8 mouse cellular contexts compared by ENCODE assay signal in the genomic region with DNA sequence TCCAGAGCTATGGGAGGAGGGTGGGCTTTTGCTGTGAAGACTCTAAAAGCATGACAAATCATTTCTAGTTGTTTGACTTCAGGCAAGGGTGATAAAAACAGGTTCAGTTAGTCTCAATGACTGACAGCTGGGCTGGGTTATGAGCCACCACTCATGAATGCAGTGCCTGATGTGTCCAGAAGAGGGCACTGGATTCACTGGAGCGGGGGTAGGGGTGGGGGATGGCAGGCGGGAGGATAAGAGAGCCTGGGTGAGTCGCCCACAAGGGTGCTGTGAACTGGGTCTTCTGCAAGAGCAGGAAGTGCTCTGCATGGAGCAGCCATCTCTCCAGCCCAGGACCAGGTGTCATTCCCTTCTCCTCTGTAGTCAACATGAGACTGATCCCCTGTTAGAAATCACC. TPM values are rescaled to one million over a fixed set of nuclear protein-coding genes. Genes with fewer than 3 reads are reported as not detected.
A peak's percentile ranks its signal among the peaks of the same experiment; 100 is the strongest.
DNase-seq lines count a peak whose midpoint lies in the region; ATAC-seq and TF ChIP-seq lines count a peak whose summit lies in the region.

No protein-coding gene starts in this region.

- 0 out of 2 replicates have a peak, but pooled peaks have one; percentile 30 for ATAC-seq in forebrain, embryonic 11.5 days (replicated peaks; ENCODE audit: low FRiP score)
- ATAC-seq in erythroblast, adult 5-6 weeks (replicated peaks; ENCODE audit: low FRiP score, poor library complexity, severe bottlenecking) = peak; percentile 51; the same call in 1 of the 2 replicates
- ATAC-seq in liver, embryonic 13.5 days (ENCODE audit: low read depth) = peak; percentile 75
- peak; percentile 60 for ATAC-seq in stomach, embryonic 15.5 days (ENCODE audit: insufficient read depth, low FRiP score, low read depth)

- TF ChIP-seq CTCF in testis, adult 2 months (IDR thresholded peaks at IDR 0.05; ENCODE audit: control insufficient read depth, insufficient read depth, insufficient replicate concordance, low read depth, low read length) = peak; percentile 57; the same call in 1 of the 2 replicates

- WGBS in forebrain, embryonic 11.5 days = 17% methylated on average over 3 of the region's 3 CpGs
- WGBS in forebrain, embryonic 10.5 days = 15% methylated on average over 3 of the region's 3 CpGs
- 6% methylated on average over 3 of the region's 3 CpGs for WGBS in liver, embryonic 13.5 days (ENCODE audit: insufficient replicate concordance)
- 15% methylated on average over 3 of the region's 3 CpGs for WGBS in stomach, embryonic 15.5 days

- no peak overlapping the region for H3K4me2 ChIP-seq in forebrain, embryonic 11.5 days (ENCODE audit: low read depth, low read length, severe bottlenecking)
- no peak overlapping the region for H3K4me2 ChIP-seq in liver, embryonic 13.5 days
- H3K4me2 ChIP-seq in stomach, embryonic 15.5 days = no peak overlapping the region

- no peak for TF ChIP-seq POLR2A in testis, adult 2 months (IDR thresholded peaks at IDR 0.05; ENCODE audit: control insufficient read depth, low read depth, low read length)

- H3K27ac ChIP-seq in forebrain, embryonic 11.5 days (ENCODE audit: low read depth, low read length) = no peak overlapping the region
- no peak overlapping the region for H3K27ac ChIP-seq in forebrain, embryonic 10.5 days
- no peak overlapping the region for H3K27ac ChIP-seq in testis, adult 2 months (ENCODE audit: control insufficient read depth, insufficient read depth, low read depth, low read length)
- H3K27ac ChIP-seq in liver, embryonic 13.5 days = no peak overlapping the region
- no peak overlapping the region for H3K27ac ChIP-seq in stomach, embryonic 15.5 days

- H3K9me3 ChIP-seq in forebrain, embryonic 11.5 days (ENCODE audit: control insufficient read depth, low read length) = no peaks in the 10 kb centered on the region
- no peaks in the 10 kb centered on the region for H3K9me3 ChIP-seq in forebrain, embryonic 10.5 days
- H3K9me3 ChIP-seq in liver, embryonic 13.5 days (replicated peaks) = no peaks in the 10 kb centered on the region
- no peaks in the 10 kb centered on the region for H3K9me3 ChIP-seq in stomach, embryonic 15.5 days

- peak; percentile 65 for DNase-seq in forebrain, embryonic 11.5 days (ENCODE audit: low spot score)
- no peak for DNase-seq in forebrain, embryonic 10.5 days (ENCODE audit: extremely low spot score, low spot score)
- DNase-seq in testis, postnatal 14 days (ENCODE audit: low spot score) = no peak
- DNase-seq in liver, embryonic 13.5 days = peak; percentile 14
- no peak for DNase-seq in frontal cortex, postnatal 14 days (ENCODE audit: low spot score in 2 of 2)

- H3K4me3 ChIP-seq in forebrain, embryonic 11.5 days (ENCODE audit: low read depth, low read length) = no peak overlapping the region
- no peak overlapping the region for H3K4me3 ChIP-seq in forebrain, embryonic 10.5 days
- no peak overlapping the region for H3K4me3 ChIP-seq in testis, adult 2 months (ENCODE audit: control insufficient read depth, low read depth, low read length)
- H3K4me3 ChIP-seq in liver, embryonic 13.5 days (replicated peaks) = no peak overlapping the region
- no peak overlapping the region for H3K4me3 ChIP-seq in stomach, embryonic 15.5 days (replicated peaks)

- no peak overlapping the region for H3K9ac ChIP-seq in forebrain, embryonic 11.5 days (ENCODE audit: low read length)
- no peak overlapping the region for H3K9ac ChIP-seq in liver, embryonic 13.5 days
- no peak overlapping the region for H3K9ac ChIP-seq in stomach, embryonic 15.5 days

- H3K4me1 ChIP-seq in forebrain, embryonic 11.5 days (replicated peaks; ENCODE audit: control insufficient read depth, insufficient read depth, low read length) = no peaks in the 10 kb centered on the region
- peaks cover 4% of the 10 kb centered on the region; the same call in 1 of the 2 replicates for H3K4me1 ChIP-seq in forebrain, embryonic 10.5 days
- H3K4me1 ChIP-seq in testis, adult 2 months (ENCODE audit: control insufficient read depth, insufficient read depth, low read length) = peaks cover 4% of the 10 kb centered on the region
- peaks cover 22% of the 10 kb centered on the region for H3K4me1 ChIP-seq in liver, embryonic 13.5 days (replicated peaks)
- H3K4me1 ChIP-seq in stomach, embryonic 15.5 days = 0 out of 2 replicates have a peak, but pooled peaks cover 5% of the 10 kb centered on the region

- no peaks in the 10 kb centered on the region for H3K27me3 ChIP-seq in forebrain, embryonic 11.5 days (ENCODE audit: control insufficient read depth, insufficient read depth, low read length)
- no peaks in the 10 kb centered on the region for H3K27me3 ChIP-seq in forebrain, embryonic 10.5 days (ENCODE audit: poor library complexity, severe bottlenecking)
- no peaks in the 10 kb centered on the region for H3K27me3 ChIP-seq in testis, adult 2 months (ENCODE audit: control insufficient read depth, insufficient read depth, low read length)
- H3K27me3 ChIP-seq in liver, embryonic 13.5 days = no peaks in the 10 kb centered on the region
- H3K27me3 ChIP-seq in stomach, embryonic 15.5 days (replicated peaks) = no peaks in the 10 kb centered on the region

- no peaks in the 10 kb centered on the region for H3K36me3 ChIP-seq in forebrain, embryonic 11.5 days (ENCODE audit: control insufficient read depth, insufficient read depth, low read length)
- no peaks in the 10 kb centered on the region for H3K36me3 ChIP-seq in forebrain, embryonic 10.5 days (replicated peaks)
- H3K36me3 ChIP-seq in testis, adult 2 months (ENCODE audit: control insufficient read depth, insufficient read depth, low read length) = no peaks in the 10 kb centered on the region
- 0 out of 2 replicates have a peak, but pooled peaks cover 4% of the 10 kb centered on the region for H3K36me3 ChIP-seq in liver, embryonic 13.5 days
- no peaks in the 10 kb centered on the region for H3K36me3 ChIP-seq in stomach, embryonic 15.5 days

RNA-seq across cellular contexts. Expression of gene Stat1, which starts 50.8 kb away (rescaled TPM):
- polyA plus RNA-seq in forebrain, embryonic 11.5 days (2014; fragmentation: Nextera tagmentation; extraction: Ambion mirVana) = 15.6 and 17.4 TPM in 2 replicates
- 11.9 and 12.3 TPM in 2 replicates for polyA plus RNA-seq in forebrain, embryonic 10.5 days (2016; fragmentation: Nextera tagmentation; extraction: Ambion mirVana)
- 8.3 and 8.5 TPM in 2 replicates for polyA plus RNA-seq in testis, adult 2 months (2012; rRNA removed)
- total RNA-seq in erythroblast, adult 5-6 weeks (2015; ENCODE audit: low replicate concordance) = 75.7 and 84.2 TPM in 2 replicates
- total RNA-seq in erythroblast, adult 5-6 weeks (2017; ENCODE audit: low replicate concordance) = 89.5 and 98.0 TPM in 2 replicates
- 19.1 and 20.9 TPM in 2 replicates for polyA plus RNA-seq in liver, embryonic 13.5 days (2015; fragmentation: Nextera tagmentation; extraction: Ambion mirVana)
- polyA plus RNA-seq in stomach, embryonic 15.5 days (2015; fragmentation: Nextera tagmentation; extraction: Ambion mirVana) = 24.9 and 25.1 TPM in 2 replicates

Comparison
In these comparisons a context has a peak if more than half of its experiments do, and no peak if none do; other contexts are left out.
1. DNase-seq: peak in forebrain, embryonic 11.5 days (single experiment) and liver, embryonic 13.5 days (single experiment); none in forebrain, embryonic 10.5 days (single experiment), testis, postnatal 14 days (single experiment) and frontal cortex, postnatal 14 days (0 of 2).
2. Peak in every context shown above with its lines, with median percentiles within 50 percentile points of each other: ATAC-seq.